Mouse (Mus musculus) MEL (cell line): ENCODE measurements around the gene Usp49.

Experiments
- CTCF ChIP-seq, 3 experiments: IDR thresholded peaks in 2 of 3; conservative IDR thresholded peaks in 1 of 3; 2 replicates each; pipeline ENCODE4 v1.5.1; 2011 to 2012; ENCODE audit warnings: low read length in 3 of 3, low read depth in 2 of 3, mild to moderate bottlenecking in 2 of 3, improper control_type of control experiment in 1 of 3, inconsistent platforms in 1 of 3, mixed read lengths in 1 of 3, moderate library complexity in 1 of 3; ENCODE audit not compliant: control insufficient read depth in 1 of 3, insufficient read depth in 1 of 3, poor library complexity in 1 of 3, severe bottlenecking in 1 of 3
- EP300 ChIP-seq, 2 experiments: IDR thresholded peaks; 2 replicates each; pipeline ENCODE4 v1.6.1; 2011; ENCODE audit warnings: improper control_type of control experiment in 2 of 2, low read length in 2 of 2, low read depth in 1 of 2, mild to moderate bottlenecking in 1 of 2
- ETS1 ChIP-seq: IDR thresholded peaks from 2 replicates; pipeline ENCODE4 v1.6.1; 2012; ENCODE audit warnings: low read depth, mild to moderate bottlenecking, inconsistent platforms, low read length, improper control_type of control experiment, moderate library complexity
- HCFC1 ChIP-seq: IDR thresholded peaks from 2 replicates; pipeline ENCODE4 v1.6.1; 2012; ENCODE audit warnings: low read depth, mild to moderate bottlenecking, inconsistent platforms, low read length, improper control_type of control experiment, moderate library complexity
- MEF2A ChIP-seq: IDR thresholded peaks from 2 replicates; pipeline ENCODE4 v1.6.1; 2014; ENCODE audit warnings: low read depth, mild to moderate bottlenecking, inconsistent platforms, low read length, improper control_type of control experiment; ENCODE audit not compliant: poor library complexity, insufficient replicate concordance, severe bottlenecking; ENCODE audit errors: extremely low read depth
- POLR2A ChIP-seq, 2 experiments: IDR thresholded peaks; 2 replicates each; pipeline ENCODE4 v1.6.1; 2011 to 2012; ENCODE audit warnings: low read length in 2 of 2, mild to moderate bottlenecking in 2 of 2, control low read depth in 1 of 2, improper control_type of control experiment in 1 of 2, low read depth in 1 of 2, moderate library complexity in 1 of 2; ENCODE audit not compliant: control insufficient read depth in 1 of 2, insufficient read depth in 1 of 2, poor library complexity in 1 of 2
- TCF12 ChIP-seq: IDR thresholded peaks from 2 replicates; pipeline ENCODE4 v1.6.1; 2014; ENCODE audit warnings: low read depth, mild to moderate bottlenecking, inconsistent platforms, low read length, improper control_type of control experiment, moderate library complexity
- USF1 ChIP-seq: IDR thresholded peaks from 2 replicates; pipeline ENCODE4 v1.6.1; 2014; ENCODE audit warnings: low read depth, mild to moderate bottlenecking, inconsistent platforms, low read length, improper control_type of control experiment, moderate library complexity
- ZMIZ1 ChIP-seq: IDR thresholded peaks from 2 replicates; pipeline ENCODE4 v1.6.1; 2012; ENCODE audit warnings: low read depth, mild to moderate bottlenecking, inconsistent platforms, low read length, improper control_type of control experiment, moderate library complexity
- ZNF384 ChIP-seq: IDR thresholded peaks from 2 replicates; pipeline ENCODE4 v1.6.1; 2012; ENCODE audit warnings: low read depth, mild to moderate bottlenecking, inconsistent platforms, low read length, improper control_type of control experiment

DNA sequence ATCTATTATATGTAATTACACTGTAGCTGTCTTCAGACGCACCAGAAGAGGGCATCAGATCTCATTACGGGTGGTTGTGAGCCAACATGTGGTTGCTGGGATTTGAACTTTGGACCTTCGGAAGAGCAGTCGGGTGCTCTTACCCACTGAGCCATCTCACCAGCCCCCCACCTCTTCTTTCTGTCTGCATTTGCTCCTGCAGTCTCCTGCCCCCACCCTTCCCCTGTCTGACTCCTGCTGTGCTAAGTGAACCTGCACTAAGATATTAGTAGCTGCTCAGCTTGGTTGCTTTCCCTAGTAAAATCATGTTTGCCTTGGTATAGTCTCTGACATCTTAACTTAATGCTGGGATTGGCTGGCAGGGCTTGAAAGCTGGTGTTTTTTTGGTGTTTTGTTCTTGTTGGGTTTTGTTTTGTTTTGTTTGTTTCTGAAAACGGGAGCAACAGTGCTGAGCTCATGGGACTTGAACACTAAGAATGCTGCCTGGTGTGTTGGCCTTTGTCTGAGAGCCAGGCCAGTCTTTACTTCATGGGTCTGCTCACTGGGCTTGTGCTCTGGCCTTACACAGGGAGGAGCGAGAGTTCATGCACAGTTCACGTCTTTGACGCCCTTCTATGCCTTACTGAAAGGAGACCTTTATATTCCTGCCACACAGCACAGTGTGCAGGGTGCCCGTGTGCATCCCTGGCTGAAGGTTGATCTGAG, 32.7 kb downstream of the Usp49 start:
- TF ChIP-seq CTCF (IDR thresholded peaks at IDR 0.05 in 2 of 3, conservative IDR thresholded peaks at IDR 0.05 in 1 of 3; ENCODE audit: control insufficient read depth in 1 of 3, insufficient read depth in 1 of 3, low read depth in 2 of 3, low read length in 3 of 3, poor library complexity in 1 of 3, severe bottlenecking in 1 of 3) (no peak), HCFC1 (no peak), TCF12 (no peak), EP300 (IDR thresholded peaks at IDR 0.05; ENCODE audit: low read depth in 1 of 2, low read length in 2 of 2) (no peak), ZNF384 (no peak), MEF2A (no peak), ZMIZ1 (no peak), POLR2A (IDR thresholded peaks at IDR 0.05; ENCODE audit: control insufficient read depth in 1 of 2, insufficient read depth in 1 of 2, low read depth in 1 of 2, low read length in 2 of 2, poor library complexity in 1 of 2) (no peak), USF1 (no peak), ETS1 (no peak)
